Mouse (Mus musculus) frontal cortex, postnatal 36 days (tissue): ENCODE data around the gene Utp20.

Experiments used
- DNase-seq, 2 experiments: peaks; one replicate each; pipeline ENCODE4 v3.0.0; 2022; ENCODE audit warnings: low spot score in 2 of 2

Utp20 gene

GRCm38 (mm10) chr10:88716986-88717755, 109.4 kb downstream of the Utp20 start:
- no peak for DNase-seq

GRCm38 (mm10) chr10:88715621-88716020, 111.0 kb downstream of the Utp20 start:
- DNase-seq: no peak

GRCm38 (mm10) chr10:88714744-88715143, 111.9 kb downstream of the Utp20 start:
- DNase-seq: no peak

GRCm38 (mm10) chr10:88712359-88712758, 114.2 kb downstream of the Utp20 start:
- no peak for DNase-seq

GRCm38 (mm10) chr10:88708671-88709523, 117.7 kb downstream of the Utp20 start:
- peak; percentile 65 to 67 for DNase-seq

GRCm38 (mm10) chr10:88700938-88701337, 125.7 kb downstream of the Utp20 start:
- no peak for DNase-seq
